Mouse (Mus musculus) layer of hippocampus, postnatal 10 days (tissue): ENCODE data around the gene Fer1l4. TPM values are rescaled to one million over a fixed set of nuclear protein-coding genes. Genes with fewer than 3 reads are reported as not detected.

Experiments
- DNase-seq, 2 experiments: peaks; one replicate each; pipeline ENCODE4 v3.0.0; 2021; ENCODE audit warnings: low spot score in 2 of 2
- long read RNA-seq: library from polyadenylated mRNA; stranded (forward); transcript quantifications from one replicate; pipeline ENCODE4 v2.0.0, GENCODE M21; 2023
- total RNA-seq, 2 experiments: library from RNA; stranded (reverse); gene quantifications; 2 replicates each; pipeline ENCODE4 v1.2.3; 2021

The Fer1l4 gene
- not detected for total RNA-seq
- long read RNA-seq: 0 reads

DNA sequence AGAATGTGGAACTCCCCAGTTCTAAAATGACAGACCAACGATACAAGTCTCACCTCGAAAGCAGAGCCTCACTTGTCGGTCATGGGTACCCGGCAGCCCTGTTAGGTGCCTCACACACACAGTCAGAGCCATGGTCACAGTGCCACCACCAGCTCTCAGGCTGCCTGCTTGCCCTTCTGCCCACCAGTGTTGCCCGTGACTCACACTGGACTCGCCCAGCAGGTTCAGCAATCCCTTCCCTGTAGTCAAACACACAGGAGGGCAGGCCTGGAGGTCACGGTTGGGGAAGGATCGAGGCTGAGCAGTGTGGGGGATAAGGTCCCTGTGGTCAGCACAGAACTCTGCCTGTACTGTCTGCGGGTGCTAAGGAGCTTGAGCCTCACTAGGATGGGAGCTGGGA lies at the start of gene Fer1l4:
Gene Fer1l4 (minus strand): TSS at position 132 of the 400 bp plus-strand sequence.
- DNase-seq: no peak

GRCm38 (mm10) chr2:156091926-156092325 lies 39.2 kb upstream of the Fer1l4 start:
- DNase-seq: no peak

DNA sequence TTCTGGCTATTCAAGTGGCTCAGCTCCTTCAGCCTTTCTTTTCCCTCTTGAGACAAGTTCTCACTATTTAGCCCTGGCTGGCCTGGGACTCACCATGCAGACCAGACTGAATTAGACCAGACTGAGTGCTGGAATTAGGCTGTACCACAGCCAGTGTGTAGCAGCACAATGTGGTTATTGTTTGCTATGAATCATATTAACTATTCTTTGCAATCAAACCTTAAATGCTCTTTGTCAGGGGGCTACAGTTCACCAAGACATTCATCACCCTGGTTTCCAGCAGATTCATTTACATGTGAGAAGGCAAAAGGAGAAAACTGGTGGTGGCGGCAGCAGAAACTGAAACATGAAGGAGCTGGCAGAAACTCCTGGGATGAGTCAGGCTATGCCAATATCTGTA lies 37.1 kb upstream of the Fer1l4 start:
- no peak for DNase-seq

- DNase-seq: no peak
Observed at GRCm38 (mm10) chr2:156087391-156088110, 34.8 kb upstream of the Fer1l4 start.

- no peak for DNase-seq
Observed at GRCm38 (mm10) chr2:156084541-156084940, 31.8 kb upstream of the Fer1l4 start.

- no peak for DNase-seq
Observed at GRCm38 (mm10) chr2:156080391-156080790, 27.6 kb upstream of the Fer1l4 start.

GRCm38 (mm10) chr2:156079674-156080073 lies 26.9 kb upstream of the Fer1l4 start:
- no peak for DNase-seq

GRCm38 (mm10) chr2:156079183-156079560 lies 26.4 kb upstream of the Fer1l4 start:
- no peak for DNase-seq

GRCm38 (mm10) chr2:156078421-156079182 lies 25.9 kb upstream of the Fer1l4 start:
- no peak for DNase-seq

- no peak for DNase-seq
Observed at GRCm38 (mm10) chr2:156077461-156077860, 24.7 kb upstream of the Fer1l4 start.

DNA sequence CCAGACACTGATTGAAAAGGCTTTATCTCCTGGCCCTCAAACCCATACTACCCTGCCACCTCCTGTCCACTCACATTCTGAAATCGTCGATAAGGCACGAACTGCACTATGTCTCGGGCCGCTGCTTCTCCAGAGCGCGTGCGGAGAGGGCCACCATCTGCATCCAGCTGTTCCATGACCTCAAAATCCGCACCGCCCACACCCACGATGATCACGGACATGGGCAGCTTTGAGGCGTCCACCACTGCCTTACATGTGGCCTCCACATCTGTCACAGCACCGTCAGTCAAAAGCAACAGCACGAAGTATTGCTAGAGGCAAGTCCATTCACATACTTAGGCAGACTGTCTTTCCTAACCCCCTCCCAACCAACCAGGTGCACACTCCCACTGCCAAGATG lies 21.0 kb upstream of the Fer1l4 start:
- no peak for DNase-seq

GRCm38 (mm10) chr2:156071236-156071635 lies 18.5 kb upstream of the Fer1l4 start:
- DNase-seq: no peak

DNA sequence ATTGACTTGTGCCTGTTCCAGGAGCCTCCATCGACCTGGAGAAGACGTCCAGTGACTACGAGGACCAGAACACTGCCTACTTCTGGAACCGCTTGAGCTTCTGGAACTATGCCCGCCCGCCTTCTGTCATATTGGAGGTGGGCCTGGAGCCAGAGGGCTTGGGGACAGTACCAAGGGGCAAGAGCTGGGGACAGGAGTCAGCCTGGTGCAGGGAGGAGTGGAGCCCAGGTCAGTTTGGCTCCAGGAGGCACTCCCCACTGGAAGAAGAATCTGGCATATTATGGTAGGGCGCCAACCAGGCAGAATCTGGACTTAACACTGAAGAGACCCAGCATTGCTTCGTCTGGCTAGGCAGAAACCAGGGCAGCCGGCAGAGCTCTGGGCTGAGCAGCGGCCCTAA lies 15.2 kb upstream of the Fer1l4 start:
- peak in 1 of 2 experiments; percentile 37 for DNase-seq

DNA sequence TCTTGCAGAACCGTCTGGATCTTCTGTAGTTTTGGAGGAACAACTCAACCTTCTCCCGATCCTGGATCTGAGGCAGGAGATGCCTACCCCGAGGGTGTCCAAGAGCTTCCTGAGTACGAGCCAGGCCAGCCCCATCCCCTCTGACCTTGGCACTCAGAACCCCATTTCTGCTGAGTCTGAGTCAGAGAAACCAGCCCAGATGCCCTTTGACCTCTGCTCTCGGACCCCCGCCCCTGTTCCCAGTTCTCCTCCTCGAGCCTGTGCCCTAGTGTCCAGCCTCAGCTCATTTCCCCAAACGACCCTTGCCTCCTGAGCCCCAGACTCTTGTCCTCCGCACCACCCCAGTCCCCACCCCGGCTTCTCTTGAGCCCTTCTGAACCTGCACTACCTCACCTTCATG lies 13.4 kb upstream of the Fer1l4 start:
- DNase-seq: no peak

GRCm38 (mm10) chr2:156065099-156066041 lies 12.6 kb upstream of the Fer1l4 start, which contains the start of gene Spag4:
Gene Spag4 (plus strand): TSS chr2:156065175.
- peak; percentile 72 to 76 for DNase-seq

DNA sequence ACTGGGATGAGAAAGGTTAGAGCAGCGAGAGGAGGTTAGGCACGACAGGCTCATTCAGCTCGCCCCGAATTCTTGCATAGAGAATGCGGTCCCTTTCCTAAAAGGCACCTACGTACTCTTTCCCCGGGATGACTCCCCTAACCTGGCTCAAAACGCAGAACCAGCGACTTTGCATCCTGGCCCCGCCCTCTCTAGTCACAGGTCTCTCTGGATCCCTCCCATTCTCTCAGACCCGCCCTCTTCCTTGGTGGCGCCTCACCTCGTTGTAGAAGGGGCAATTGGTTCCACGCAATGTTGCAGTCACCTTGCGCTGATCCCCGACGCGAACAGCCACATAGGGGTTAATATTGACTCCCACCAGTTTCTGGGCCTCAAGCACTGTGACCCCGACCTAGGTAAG lies 4.8 kb downstream of the Fer1l4 start:
- DNase-seq: no peak

GRCm38 (mm10) chr2:156042903-156043302 lies 9.8 kb downstream of the Fer1l4 start:
- no peak for DNase-seq

DNA sequence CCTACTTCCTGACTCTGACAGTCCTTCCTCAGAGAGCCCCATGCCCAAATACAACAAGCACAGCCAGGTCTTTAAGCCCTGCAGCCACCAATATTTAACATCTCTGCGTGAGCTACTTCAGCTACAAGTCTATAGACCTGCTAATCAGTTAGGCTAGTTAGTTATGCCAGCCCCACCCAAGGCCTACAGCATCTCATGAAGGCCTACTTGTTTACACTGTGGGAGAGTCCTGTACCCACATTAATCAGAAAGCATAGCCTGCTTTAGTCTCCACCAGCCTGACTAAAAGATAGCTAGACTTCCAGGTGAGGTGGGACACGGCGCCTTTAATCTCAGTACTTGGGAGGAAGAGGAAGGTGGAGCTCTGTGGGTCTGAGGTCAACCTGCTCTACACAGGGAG lies 13.4 kb downstream of the Fer1l4 start:
- no peak for DNase-seq

DNA sequence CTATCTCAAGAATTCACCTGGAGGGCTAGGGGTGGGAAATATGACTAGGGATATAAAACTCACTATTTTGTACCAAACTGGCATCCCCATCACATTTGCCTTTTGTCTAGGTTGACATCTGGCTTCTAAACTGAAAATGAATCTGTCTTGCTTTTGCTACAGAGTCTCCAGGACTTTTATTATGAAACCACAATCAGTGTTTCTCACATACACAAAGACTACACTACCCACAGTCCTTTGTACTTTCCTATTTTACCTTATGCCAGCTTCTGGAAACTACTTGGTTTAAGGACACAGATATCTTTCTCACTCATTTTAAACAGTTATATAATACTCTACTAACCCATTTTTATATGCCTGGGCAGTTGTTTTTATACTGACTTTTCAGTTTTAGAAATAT lies 27.3 kb downstream of the Fer1l4 start:
- DNase-seq: no peak

- no peak for DNase-seq
Observed at GRCm38 (mm10) chr2:156021765-156022164, 31.0 kb downstream of the Fer1l4 start.

DNA sequence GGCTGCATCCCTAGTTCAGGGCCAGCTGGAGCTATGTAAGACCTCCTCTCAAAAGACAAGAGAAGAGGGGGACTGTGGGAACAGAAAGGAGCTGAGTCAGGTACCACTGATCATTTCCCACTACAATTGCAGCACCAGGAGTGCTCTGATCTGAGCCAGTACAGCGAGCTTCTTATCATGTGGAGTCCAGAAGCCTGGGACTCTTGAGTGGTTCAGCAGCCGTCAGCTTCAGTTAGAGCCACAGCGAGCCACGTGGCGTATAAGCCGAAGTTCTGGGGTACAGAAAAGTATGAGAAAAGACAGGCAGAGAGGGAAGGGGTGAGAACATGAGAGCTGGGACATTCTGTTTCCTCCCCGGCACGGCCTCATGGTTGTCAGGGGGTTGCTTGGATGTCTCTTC lies 31.5 kb downstream of the Fer1l4 start:
- DNase-seq: no peak

- no peak for DNase-seq
Observed at GRCm38 (mm10) chr2:156018106-156018505, 34.6 kb downstream of the Fer1l4 start.
